Mouse (Mus musculus): ENCODE results near the gene Cnpy1. TPM values are rescaled to one million over a fixed set of nuclear protein-coding genes. Genes with fewer than 3 reads are reported as not detected.

The Cnpy1 gene
- polyA plus RNA-seq, 1 experiment from 2014 or later: not detected

DNA sequence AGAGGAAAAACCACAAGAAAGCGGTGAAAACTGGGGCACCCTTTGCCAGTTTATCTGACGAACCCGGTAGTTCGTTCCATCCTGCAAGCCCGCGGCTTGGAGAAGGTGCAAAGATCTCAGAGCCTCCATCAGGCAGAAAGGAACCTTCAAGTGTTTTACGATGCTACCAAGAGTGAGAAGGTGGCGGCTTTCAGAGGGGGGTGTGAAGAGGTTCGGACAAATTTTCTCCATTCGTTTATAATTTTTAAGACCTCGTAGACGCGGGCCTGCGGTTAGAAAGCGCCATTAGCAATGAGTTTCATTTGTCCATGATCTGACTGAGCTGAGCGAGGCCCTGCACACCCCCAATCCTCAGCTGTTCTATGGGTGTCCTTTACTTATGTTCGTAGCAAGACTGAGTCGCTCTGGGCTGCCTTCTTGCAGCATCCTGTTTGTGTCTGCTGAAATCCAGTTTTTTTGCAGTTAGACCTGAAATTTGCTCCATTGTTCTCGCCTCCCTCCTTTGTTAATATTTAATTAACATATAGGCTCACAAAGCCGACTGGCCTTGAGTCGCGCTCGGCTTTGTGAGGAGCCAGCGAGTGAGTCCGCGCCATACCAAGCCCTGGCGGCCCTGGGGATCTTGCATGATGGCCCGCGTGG lies 77.9 kb downstream of the Cnpy1 start:
- Histone ChIP-seq H3K9me3 (replicated peaks; ENCODE audit: control insufficient read depth, low read length) (no peaks in the 10 kb centered on the region), H3K4me2 (no peak overlapping the region), H3K27ac (ENCODE audit: low read depth, low read length) (no peak overlapping the region), H3K4me3 (ENCODE audit: low read depth, low read length) (peak overlapping the region; percentile 16), H3K9ac (ENCODE audit: low read depth, low read length) (no peak overlapping the region), H3K27me3 (ENCODE audit: control insufficient read depth, insufficient read depth, low read length) (peaks cover 91% of the 10 kb centered on the region), H3K36me3 (ENCODE audit: control insufficient read depth, insufficient read depth, low read length) (no peaks in the 10 kb centered on the region), H3K4me1 (ENCODE audit: control insufficient read depth, insufficient read depth, low read length) (peaks cover 8% of the 10 kb centered on the region; the same call in 1 of the 2 replicates)
- 2% methylated on average over 29 of the region's 29 CpGs for WGBS (ENCODE audit: insufficient replicate concordance)
- ATAC-seq (replicated peaks; ENCODE audit: insufficient number of reproducible peaks, low FRiP score, low TSS enrichment): no peak

DNA sequence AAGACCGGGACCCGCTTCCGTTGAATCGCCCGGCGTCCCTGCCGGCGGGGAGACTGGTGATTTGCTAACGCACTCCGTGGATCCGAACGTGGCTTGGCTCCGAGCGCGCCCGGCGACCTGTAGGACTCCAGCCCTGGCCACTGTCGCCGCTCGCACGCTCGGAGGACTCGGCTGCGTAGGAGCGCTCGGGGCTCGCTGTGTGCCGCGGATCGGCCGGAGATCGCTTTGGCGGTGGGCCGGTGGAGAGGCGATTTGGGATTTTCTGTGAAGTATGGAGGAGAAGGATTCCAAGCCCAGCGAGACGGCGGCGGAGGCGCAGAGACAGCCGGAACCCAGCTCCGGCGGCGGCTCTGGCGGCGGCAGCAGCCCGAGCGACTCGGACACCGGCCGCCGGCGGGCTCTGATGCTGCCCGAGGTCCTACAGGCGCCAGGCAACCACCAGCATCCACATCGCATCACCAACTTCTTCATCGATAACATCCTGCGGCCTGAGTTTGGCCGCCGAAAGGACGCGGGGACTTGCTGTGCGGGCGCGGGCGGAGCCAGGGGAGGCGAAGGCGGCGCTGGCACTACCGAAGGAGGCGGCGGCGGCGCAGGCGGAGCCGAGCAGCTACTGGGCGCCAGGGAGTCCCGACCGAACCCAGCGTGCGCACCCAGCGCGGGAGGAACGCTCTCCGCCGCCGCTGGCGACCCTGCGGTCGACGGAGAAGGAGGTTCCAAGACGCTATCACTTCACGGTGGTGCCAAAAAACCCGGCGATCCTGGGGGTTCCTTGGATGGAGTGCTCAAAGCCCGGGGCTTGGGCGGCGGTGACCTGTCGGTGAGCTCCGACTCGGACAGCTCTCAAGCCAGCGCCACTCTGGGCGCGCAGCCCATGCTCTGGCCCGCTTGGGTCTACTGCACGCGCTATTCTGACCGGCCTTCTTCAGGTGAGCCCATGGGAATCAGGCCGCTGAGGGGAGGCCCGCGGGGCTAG lies 79.1 kb downstream of the Cnpy1 start:
- under 1% methylated on average over 111 of the region's 111 CpGs for WGBS (ENCODE audit: insufficient replicate concordance)
- Histone ChIP-seq H3K9ac (ENCODE audit: low read depth, low read length) (no peak overlapping the region; the same call in 1 of the 2 replicates), H3K4me3 (ENCODE audit: low read depth, low read length) (peak overlapping the region; percentile 47), H3K36me3 (ENCODE audit: control insufficient read depth, insufficient read depth, low read length) (no peaks in the 10 kb centered on the region), H3K27me3 (ENCODE audit: control insufficient read depth, insufficient read depth, low read length) (peaks cover 91% of the 10 kb centered on the region), H3K9me3 (replicated peaks; ENCODE audit: control insufficient read depth, low read length) (no peaks in the 10 kb centered on the region), H3K4me2 (peak overlapping the region; percentile 95), H3K4me1 (ENCODE audit: control insufficient read depth, insufficient read depth, low read length) (peaks cover 8% of the 10 kb centered on the region; the same call in 1 of the 2 replicates), H3K27ac (ENCODE audit: low read depth, low read length) (no peak overlapping the region)
- ATAC-seq (replicated peaks; ENCODE audit: insufficient number of reproducible peaks, low FRiP score, low TSS enrichment): no peak

DNA sequence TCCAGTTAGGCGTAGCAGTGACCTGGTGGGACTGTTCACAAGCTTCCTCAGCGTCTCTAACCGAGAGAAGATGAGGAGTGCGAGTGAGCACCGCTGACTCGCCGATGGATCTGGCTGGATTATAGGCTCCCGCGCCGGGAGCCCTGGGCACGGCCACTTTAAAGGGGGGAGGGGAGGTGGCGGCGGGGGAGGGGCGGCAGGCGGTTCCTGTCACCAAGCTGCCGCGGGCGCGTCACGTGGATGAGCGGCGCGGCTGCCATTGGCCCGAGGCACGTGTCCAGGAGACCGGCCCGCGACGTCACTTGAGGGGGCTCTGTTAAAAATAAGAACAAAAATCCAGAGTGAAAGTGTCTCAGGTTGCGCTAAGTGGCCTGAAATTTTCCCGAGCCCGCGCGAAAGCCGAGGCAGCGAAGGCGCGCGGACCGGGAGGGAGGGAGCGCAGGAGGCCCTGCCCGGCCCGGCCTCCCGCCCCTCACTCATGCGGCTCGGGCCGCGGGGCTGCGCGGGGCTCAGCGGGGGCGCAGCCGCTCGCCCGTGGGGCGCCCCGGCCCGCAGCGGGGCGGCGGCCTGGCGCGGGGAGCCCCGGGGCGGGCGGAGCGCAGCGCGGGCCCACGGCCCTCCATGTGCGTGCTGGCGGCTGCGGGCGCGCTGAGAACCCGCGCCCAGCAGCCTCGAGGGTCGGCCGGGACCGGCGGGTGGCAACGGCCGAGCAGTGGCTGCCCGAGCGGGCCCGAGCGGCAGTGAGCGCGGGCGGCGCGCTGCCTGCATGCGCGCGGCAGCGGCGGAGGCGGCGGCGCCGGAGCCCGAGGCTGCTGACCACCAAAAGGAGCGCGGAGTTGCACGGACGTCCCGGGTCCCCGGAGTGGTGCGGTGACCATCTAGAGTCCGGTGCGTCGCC lies 80.0 kb downstream of the Cnpy1 start, which contains the start of gene En2:
Gene En2 (plus strand): TSS at position 337 of the 898 bp plus-strand sequence.
- Histone ChIP-seq H3K27me3 (ENCODE audit: control insufficient read depth, insufficient read depth, low read length) (peaks cover 91% of the 10 kb centered on the region), H3K9ac (ENCODE audit: low read depth, low read length) (no peak within 1 kb of the TSS; the same call in 1 of the 2 replicates), H3K36me3 (ENCODE audit: control insufficient read depth, insufficient read depth, low read length) (no peaks in the 10 kb centered on the region), H3K27ac (ENCODE audit: low read depth, low read length) (no peak within 1 kb of the TSS), H3K4me2 (peak within 1 kb of the TSS; percentile 95), H3K4me1 (ENCODE audit: control insufficient read depth, insufficient read depth, low read length) (peaks cover 8% of the 10 kb centered on the region; the same call in 1 of the 2 replicates), H3K9me3 (replicated peaks; ENCODE audit: control insufficient read depth, low read length) (no peaks in the 10 kb centered on the region), H3K4me3 (ENCODE audit: low read depth, low read length) (peak within 1 kb of the TSS; percentile 47)
- WGBS (ENCODE audit: insufficient replicate concordance): under 1% methylated on average over 110 of the region's 113 CpGs
- peak; percentile 58; the same call in 1 of the 2 replicates for ATAC-seq (replicated peaks; ENCODE audit: insufficient number of reproducible peaks, low FRiP score, low TSS enrichment)

DNA sequence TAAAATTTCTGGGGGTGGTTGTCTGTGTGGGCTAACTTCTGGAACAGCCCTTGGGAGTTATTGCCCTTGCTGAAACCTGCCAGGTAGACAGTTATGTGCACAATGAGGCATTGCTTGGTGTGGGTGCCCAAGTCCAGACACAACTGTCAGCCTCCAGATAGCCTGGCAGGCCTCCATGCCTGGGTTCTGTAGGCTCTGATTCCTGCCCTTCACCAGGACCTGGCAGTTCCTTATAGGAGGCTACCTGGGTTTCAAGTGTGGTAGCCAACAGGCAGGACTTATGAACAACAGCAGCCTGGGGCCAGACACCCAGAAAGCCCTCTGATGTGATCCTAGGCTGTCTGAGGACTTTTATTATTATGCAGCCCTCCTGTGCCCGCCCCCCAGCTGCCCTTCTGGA lies 81.7 kb downstream of the Cnpy1 start:
- Histone ChIP-seq H3K9me3 (replicated peaks; ENCODE audit: control insufficient read depth, low read length) (no peaks in the 10 kb centered on the region), H3K4me3 (ENCODE audit: low read depth, low read length) (no peak overlapping the region), H3K4me1 (ENCODE audit: control insufficient read depth, insufficient read depth, low read length) (peaks cover 8% of the 10 kb centered on the region; the same call in 1 of the 2 replicates), H3K9ac (ENCODE audit: low read depth, low read length) (no peak overlapping the region), H3K36me3 (ENCODE audit: control insufficient read depth, insufficient read depth, low read length) (no peaks in the 10 kb centered on the region), H3K27ac (ENCODE audit: low read depth, low read length) (no peak overlapping the region), H3K4me2 (no peak overlapping the region), H3K27me3 (ENCODE audit: control insufficient read depth, insufficient read depth, low read length) (peaks cover 93% of the 10 kb centered on the region)
- WGBS (ENCODE audit: insufficient replicate concordance): 4% methylated on average over 1 of the region's 1 CpGs
- no peak for ATAC-seq (replicated peaks; ENCODE audit: insufficient number of reproducible peaks, low FRiP score, low TSS enrichment)

DNA sequence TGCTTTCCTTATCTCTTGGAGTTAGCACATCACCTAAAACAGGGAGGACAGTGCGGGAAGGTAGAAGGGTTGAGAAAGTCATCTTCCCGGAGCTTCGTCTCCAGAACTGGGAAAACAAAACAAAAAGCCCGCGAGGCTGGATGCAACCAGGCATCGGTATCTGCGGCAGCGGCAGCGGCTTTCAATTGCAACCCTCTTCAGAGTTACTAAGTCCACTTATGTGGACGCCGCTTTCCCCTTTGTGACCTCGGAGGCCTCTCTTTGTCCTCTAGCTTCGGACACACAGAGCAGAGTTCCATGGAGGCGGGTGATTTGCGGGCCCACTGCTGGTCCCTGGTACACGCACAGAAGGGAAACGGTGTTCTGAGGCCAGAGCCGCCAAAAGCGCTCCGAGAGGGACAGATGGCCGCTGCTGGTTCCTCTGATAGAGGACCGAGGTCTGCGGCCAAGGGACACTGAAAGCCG lies 83.6 kb downstream of the Cnpy1 start:
- WGBS (ENCODE audit: insufficient replicate concordance): 0% methylated on average over 24 of the region's 24 CpGs
- Histone ChIP-seq H3K4me1 (ENCODE audit: control insufficient read depth, insufficient read depth, low read length) (peaks cover 8% of the 10 kb centered on the region; the same call in 1 of the 2 replicates), H3K4me2 (peak overlapping the region; percentile 5), H3K9ac (ENCODE audit: low read depth, low read length) (no peak overlapping the region), H3K27ac (ENCODE audit: low read depth, low read length) (no peak overlapping the region), H3K36me3 (ENCODE audit: control insufficient read depth, insufficient read depth, low read length) (no peaks in the 10 kb centered on the region), H3K27me3 (ENCODE audit: control insufficient read depth, insufficient read depth, low read length) (peaks cover 95% of the 10 kb centered on the region), H3K9me3 (replicated peaks; ENCODE audit: control insufficient read depth, low read length) (no peaks in the 10 kb centered on the region), H3K4me3 (ENCODE audit: low read depth, low read length) (peak overlapping the region; percentile 6)
- no peak for ATAC-seq (replicated peaks; ENCODE audit: insufficient number of reproducible peaks, low FRiP score, low TSS enrichment)

DNA sequence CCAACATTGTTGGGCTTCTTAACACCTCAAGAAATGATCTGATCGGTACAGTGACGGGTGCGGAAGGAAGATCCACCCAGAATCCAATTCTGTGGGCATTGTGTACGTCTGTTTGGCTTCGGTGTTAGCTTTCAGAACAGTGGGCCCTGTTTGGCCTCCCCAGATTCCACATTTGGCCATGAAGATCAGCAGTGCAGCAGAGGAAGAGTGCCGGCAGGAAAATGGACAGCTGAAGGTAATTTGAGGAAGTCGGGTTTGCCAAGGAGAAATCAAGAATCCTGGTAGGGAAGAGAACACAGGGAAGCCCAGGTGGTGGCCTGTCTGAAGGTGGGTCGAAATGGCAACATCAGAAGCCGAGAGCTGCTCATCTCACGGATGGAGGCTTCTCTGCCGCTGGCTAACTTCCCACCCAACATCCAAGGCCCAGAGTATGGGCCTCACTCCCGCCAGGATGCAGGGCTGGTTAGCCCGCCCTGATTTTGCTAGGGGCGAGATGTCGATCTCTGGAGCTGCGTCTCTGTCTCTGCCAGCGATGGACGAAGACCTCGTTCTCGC lies 84.1 kb downstream of the Cnpy1 start:
- Histone ChIP-seq H3K9ac (ENCODE audit: low read depth, low read length) (no peak overlapping the region), H3K36me3 (ENCODE audit: control insufficient read depth, insufficient read depth, low read length) (no peaks in the 10 kb centered on the region), H3K4me2 (peak overlapping the region; percentile 5), H3K27me3 (ENCODE audit: control insufficient read depth, insufficient read depth, low read length) (peaks cover 95% of the 10 kb centered on the region), H3K9me3 (replicated peaks; ENCODE audit: control insufficient read depth, low read length) (no peaks in the 10 kb centered on the region), H3K27ac (ENCODE audit: low read depth, low read length) (no peak overlapping the region), H3K4me3 (ENCODE audit: low read depth, low read length) (no peak overlapping the region), H3K4me1 (ENCODE audit: control insufficient read depth, insufficient read depth, low read length) (peaks cover 5% of the 10 kb centered on the region; the same call in 1 of the 2 replicates)
- WGBS (ENCODE audit: insufficient replicate concordance): 3% methylated on average over 20 of the region's 20 CpGs
- ATAC-seq (replicated peaks; ENCODE audit: insufficient number of reproducible peaks, low FRiP score, low TSS enrichment): no peak

DNA sequence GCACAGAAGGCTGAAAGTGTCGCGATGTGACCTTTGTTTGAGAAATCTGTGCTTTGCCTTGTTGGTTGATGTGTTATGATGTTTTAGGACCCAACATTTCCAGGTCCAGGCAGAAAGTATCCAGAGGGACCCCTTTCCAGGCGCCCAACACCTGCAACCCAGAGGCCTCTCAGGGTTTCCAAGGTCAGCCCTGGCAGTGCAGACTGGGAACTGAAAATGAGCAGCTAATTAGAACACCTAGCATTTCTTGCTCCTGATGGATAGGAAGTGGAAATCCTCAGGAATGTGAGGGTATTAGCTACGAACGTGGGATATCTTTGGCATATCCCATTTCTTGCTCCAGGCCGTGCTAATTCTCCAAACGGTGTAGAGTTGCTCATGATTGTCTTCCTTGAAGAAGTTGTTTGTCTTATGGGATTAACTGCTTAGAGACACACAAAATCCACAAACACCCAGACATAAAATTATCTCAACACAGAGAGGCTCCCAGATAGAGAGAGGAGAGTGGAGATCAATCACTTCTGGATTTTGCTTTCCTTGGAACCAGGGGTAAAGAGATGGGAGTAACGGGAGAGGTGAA lies 85.6 kb downstream of the Cnpy1 start:
- ATAC-seq (replicated peaks; ENCODE audit: insufficient number of reproducible peaks, low FRiP score, low TSS enrichment): no peak
- no peaks in the 10 kb centered on the region for H3K9me3 ChIP-seq (replicated peaks; ENCODE audit: control insufficient read depth, low read length)
- H3K4me1 ChIP-seq (ENCODE audit: control insufficient read depth, insufficient read depth, low read length): no peaks in the 10 kb centered on the region
- no peak overlapping the region for H3K4me3 ChIP-seq (ENCODE audit: low read depth, low read length)
- 4% methylated on average over 8 of the region's 8 CpGs for WGBS (ENCODE audit: insufficient replicate concordance)
- H3K27me3 ChIP-seq (ENCODE audit: control insufficient read depth, insufficient read depth, low read length): peaks cover 92% of the 10 kb centered on the region
- H3K9ac ChIP-seq (ENCODE audit: low read depth, low read length): no peak overlapping the region
- no peak overlapping the region for H3K4me2 ChIP-seq
- no peak overlapping the region for H3K27ac ChIP-seq (ENCODE audit: low read depth, low read length)
- H3K36me3 ChIP-seq (ENCODE audit: control insufficient read depth, insufficient read depth, low read length): no peaks in the 10 kb centered on the region

Data from heart, embryonic 11.5 days (tissue).